Mouse (Mus musculus): Measurements from ENCODE around the gene Rnf207.

DNA sequence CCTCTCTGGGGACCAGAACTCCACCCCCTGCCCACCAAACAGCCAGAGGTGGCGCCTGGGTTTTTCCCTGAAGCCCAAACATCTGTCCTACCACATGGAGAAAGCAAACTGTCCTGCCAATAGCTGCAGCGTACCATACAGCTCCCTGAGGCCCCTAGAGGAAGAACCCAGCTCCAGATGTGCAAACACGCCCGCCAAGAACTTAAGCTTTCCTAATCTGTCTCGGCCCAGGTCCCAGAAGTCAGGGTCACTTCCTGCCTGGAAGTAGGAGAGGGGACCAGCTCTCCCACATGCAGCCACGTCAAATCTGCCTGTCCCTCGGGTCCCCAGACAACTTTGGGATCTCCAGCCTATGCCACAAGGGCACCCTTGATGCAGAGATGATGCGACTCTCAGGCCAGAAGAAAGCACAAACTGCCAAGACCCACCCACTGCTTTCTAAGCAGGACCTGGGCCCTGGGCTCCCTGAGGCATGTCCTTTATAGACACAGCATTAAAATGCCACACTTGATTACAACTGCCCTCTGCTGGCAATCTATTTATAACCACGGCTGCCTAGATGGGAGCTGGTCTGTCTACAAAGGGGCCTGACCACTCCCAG, 46.2 kb downstream of the Rnf207 start:
- TF ChIP-seq POLR2A (IDR thresholded peaks at IDR 0.05; ENCODE audit: extremely low read depth, insufficient read depth, low read length) (no peak), CTCF (IDR thresholded peaks at IDR 0.05; ENCODE audit: extremely low read depth, insufficient read depth, low read length) (0 out of 2 replicates have a peak, but pooled peaks have one; percentile 5)

All from cortical plate, adult 2 months (tissue).